Mouse (Mus musculus) small intestine, adult 2 months (tissue): ENCODE measurements around the gene Cth. TPM values are rescaled to one million over a fixed set of nuclear protein-coding genes. Genes with fewer than 3 reads are reported as not detected.

Experiments used
- H3K27ac ChIP-seq: fragments of 200-500 bp; 2 replicates; pipeline ENCODE4 v1.5.1; 2012; ENCODE audit warnings: low read depth, low read length, control low read depth, inconsistent platforms; ENCODE audit not compliant: insufficient read depth
- H3K27me3 ChIP-seq: fragments of 200-500 bp; 2 replicates; pipeline ENCODE4 v1.6.1; 2012; ENCODE audit warnings: mild to moderate bottlenecking, moderate library complexity, low read length, inconsistent platforms; ENCODE audit not compliant: control insufficient read depth, insufficient read depth
- H3K36me3 ChIP-seq: fragments of 200-500 bp; 2 replicates; pipeline ENCODE4 v1.6.1; 2012; ENCODE audit warnings: mild to moderate bottlenecking, low read length, control low read depth, inconsistent platforms; ENCODE audit not compliant: control insufficient read depth, insufficient read depth
- H3K4me1 ChIP-seq: fragments of 200-500 bp; 2 replicates; pipeline ENCODE4 v1.6.1; 2012; ENCODE audit warnings: low read length, inconsistent platforms, mixed read lengths; ENCODE audit not compliant: control insufficient read depth, insufficient read depth, insufficient read length
- H3K4me3 ChIP-seq: fragments of 200-500 bp; 2 replicates; pipeline ENCODE4 v1.5.1; 2012; ENCODE audit warnings: low read depth, mild to moderate bottlenecking, control low read depth, inconsistent platforms, low read length, moderate library complexity
- CTCF ChIP-seq: fragments of 200-500 bp; IDR thresholded peaks from 2 replicates; pipeline ENCODE4 v1.5.1; 2012; ENCODE audit warnings: low read depth, mild to moderate bottlenecking, control low read depth, inconsistent platforms, low read length, moderate library complexity, mixed read lengths; ENCODE audit not compliant: insufficient replicate concordance, insufficient read length; ENCODE audit errors: extremely low read depth
- POLR2A ChIP-seq: fragments of 200-500 bp; IDR thresholded peaks from 2 replicates; pipeline ENCODE4 v1.6.1; 2012; ENCODE audit warnings: low read depth, mild to moderate bottlenecking, control low read depth, inconsistent platforms, low read length, moderate library complexity
- WGBS: fragments of 180-500 bp; shearing (Covaris S2); methylation state at CpG from one replicate; pipeline ENCODE4 v1.1.7; 2018; 5-methylcytosine and 5-hydroxymethylcytosine counted together
- polyA plus RNA-seq: library from polyadenylated mRNA; depleted of rRNA; stranded (reverse); fragments of >200 nt; gene quantifications from 2 replicates; pipeline ENCODE4 v1.2.3, GENCODE M21; 2012

The Cth gene
- polyA plus RNA-seq, 1 experiment: 15.2 TPM

- H3K36me3 ChIP-seq: peaks cover 21% of the 10 kb centered on the region
- TF ChIP-seq POLR2A: no peak
- no peak for TF ChIP-seq CTCF
- no peaks in the 10 kb centered on the region for H3K27me3 ChIP-seq
- 24% methylated on average over 2 of the region's 2 CpGs for WGBS
- H3K4me3 ChIP-seq: no peak overlapping the region
- peaks cover 20% of the 10 kb centered on the region for H3K4me1 ChIP-seq
- peak overlapping the region; percentile 71 for H3K27ac ChIP-seq
Measured at GRCm38 (mm10) chr3:157912155-157912554, 12.7 kb downstream of the Cth start.

- Histone ChIP-seq H3K36me3 (peaks cover 31% of the 10 kb centered on the region), H3K27me3 (no peaks in the 10 kb centered on the region), H3K27ac (no peak overlapping the region), H3K4me3 (no peak overlapping the region), H3K4me1 (peaks cover 22% of the 10 kb centered on the region)
- TF ChIP-seq POLR2A (no peak), CTCF (no peak)
- 17% methylated on average over 3 of the region's 3 CpGs for WGBS
Measured at GRCm38 (mm10) chr3:157910262-157910661, 14.6 kb downstream of the Cth start.

- Histone ChIP-seq H3K27ac (no peak overlapping the region), H3K36me3 (peaks cover 34% of the 10 kb centered on the region), H3K4me1 (peaks cover 22% of the 10 kb centered on the region), H3K4me3 (no peak overlapping the region), H3K27me3 (no peaks in the 10 kb centered on the region)
- TF ChIP-seq CTCF (no peak), POLR2A (no peak)
- WGBS: 73% methylated on average over 3 of the region's 3 CpGs
Measured at GRCm38 (mm10) chr3:157908166-157908565, 16.7 kb downstream of the Cth start.

GRCm38 (mm10) chr3:157901721-157902120, 23.2 kb downstream of the Cth start:
- Histone ChIP-seq H3K4me3 (no peak overlapping the region), H3K4me1 (peaks cover 8% of the 10 kb centered on the region; the same call in 1 of the 2 replicates), H3K27me3 (no peaks in the 10 kb centered on the region), H3K27ac (peak overlapping the region; percentile 55; the same call in 1 of the 2 replicates), H3K36me3 (peaks cover 20% of the 10 kb centered on the region)
- TF ChIP-seq CTCF (no peak), POLR2A (no peak)
- 55% methylated on average over 5 of the region's 5 CpGs for WGBS

- Histone ChIP-seq H3K4me1 (peaks cover 6% of the 10 kb centered on the region; the same call in 1 of the 2 replicates), H3K36me3 (peaks cover 19% of the 10 kb centered on the region), H3K4me3 (no peak overlapping the region), H3K27me3 (no peaks in the 10 kb centered on the region), H3K27ac (no peak overlapping the region)
- 78% methylated on average over 1 of the region's 1 CpGs for WGBS
- no peak for TF ChIP-seq POLR2A
- no peak for TF ChIP-seq CTCF
Measured at GRCm38 (mm10) chr3:157899986-157900385, 24.9 kb downstream of the Cth start.

- peaks cover 3% of the 10 kb centered on the region; the same call in 1 of the 2 replicates for H3K4me1 ChIP-seq
- WGBS: 89% methylated on average over 3 of the region's 3 CpGs
- TF ChIP-seq CTCF (no peak), POLR2A (no peak)
- H3K36me3 ChIP-seq: peaks cover 16% of the 10 kb centered on the region
- H3K27ac ChIP-seq: no peak overlapping the region
- no peaks in the 10 kb centered on the region for H3K27me3 ChIP-seq
- H3K4me3 ChIP-seq: no peak overlapping the region
Measured at GRCm38 (mm10) chr3:157897645-157898044, 27.2 kb downstream of the Cth start.

GRCm38 (mm10) chr3:157891819-157892218, 33.1 kb downstream of the Cth start:
- Histone ChIP-seq H3K36me3 (peaks cover 13% of the 10 kb centered on the region), H3K4me1 (no peaks in the 10 kb centered on the region), H3K4me3 (no peak overlapping the region), H3K27me3 (no peaks in the 10 kb centered on the region), H3K27ac (no peak overlapping the region)
- no peak for TF ChIP-seq POLR2A
- TF ChIP-seq CTCF: no peak

GRCm38 (mm10) chr3:157884081-157884643, 40.7 kb downstream of the Cth start:
- TF ChIP-seq POLR2A: no peak
- no peak for TF ChIP-seq CTCF
- H3K4me1 ChIP-seq: peaks cover 8% of the 10 kb centered on the region; the same call in 1 of the 2 replicates
- H3K27ac ChIP-seq: peak overlapping the region; percentile 75; the same call in 1 of the 2 replicates
- H3K27me3 ChIP-seq: no peaks in the 10 kb centered on the region
- no peak overlapping the region for H3K4me3 ChIP-seq
- 48% methylated on average over 6 of the region's 6 CpGs for WGBS
- no peaks in the 10 kb centered on the region for H3K36me3 ChIP-seq
